Mouse (Mus musculus): ENCODE measurements around the gene Gabbr1. TPM values are rescaled to one million over a fixed set of nuclear protein-coding genes. Genes with fewer than 3 reads are reported as not detected.

Gabbr1 gene
- total RNA-seq, 2 experiments from 2014 or later, result 6.9 to 7.4 TPM

- intact Hi-C loops (cut with DNase I), result no loop called here
Observed at GRCm38 (mm10) chr17:37070121-37070520, 24.4 kb downstream of the Gabbr1 start.

DNA sequence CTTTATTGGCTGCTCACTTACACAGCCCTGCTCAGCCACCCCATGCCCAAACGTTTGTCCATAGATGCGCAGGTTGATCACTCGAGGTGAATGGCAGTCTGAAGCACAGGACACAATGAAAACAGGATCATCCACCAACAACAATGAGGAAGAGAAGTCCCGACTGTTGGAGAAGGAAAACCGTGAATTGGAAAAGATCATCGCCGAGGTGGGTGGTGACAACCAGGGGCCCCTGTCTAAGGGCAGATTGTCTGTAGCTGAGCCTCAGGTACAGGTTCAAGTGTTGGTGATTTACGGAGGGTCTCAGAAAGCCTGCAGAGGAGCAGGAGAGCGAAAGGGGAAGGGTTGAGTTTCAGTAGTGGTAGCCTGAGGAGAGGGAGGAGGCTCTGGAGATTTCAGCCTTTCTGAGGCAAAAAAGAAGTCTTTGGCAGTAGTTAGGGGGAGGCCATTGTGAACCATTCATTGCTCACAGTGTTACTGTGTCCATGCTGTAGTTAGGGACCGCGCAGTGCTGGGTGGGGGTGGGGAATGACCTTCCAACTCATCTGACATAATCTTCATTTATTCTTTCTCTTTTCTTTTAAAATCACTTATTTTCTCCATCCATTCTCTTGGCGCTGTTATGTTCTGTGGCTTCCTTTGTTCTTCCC lies 26.4 kb downstream of the Gabbr1 start:
- no peak for DNase-seq (ENCODE audit: low spot score)
- intact Hi-C loops (cut with DNase I), result no loop called here

More at GRCm38 (mm10) chr17:37070121-37070520, 24.4 kb downstream of the Gabbr1 start:
- DNase-seq (ENCODE audit: low spot score), result no peak

DNA sequence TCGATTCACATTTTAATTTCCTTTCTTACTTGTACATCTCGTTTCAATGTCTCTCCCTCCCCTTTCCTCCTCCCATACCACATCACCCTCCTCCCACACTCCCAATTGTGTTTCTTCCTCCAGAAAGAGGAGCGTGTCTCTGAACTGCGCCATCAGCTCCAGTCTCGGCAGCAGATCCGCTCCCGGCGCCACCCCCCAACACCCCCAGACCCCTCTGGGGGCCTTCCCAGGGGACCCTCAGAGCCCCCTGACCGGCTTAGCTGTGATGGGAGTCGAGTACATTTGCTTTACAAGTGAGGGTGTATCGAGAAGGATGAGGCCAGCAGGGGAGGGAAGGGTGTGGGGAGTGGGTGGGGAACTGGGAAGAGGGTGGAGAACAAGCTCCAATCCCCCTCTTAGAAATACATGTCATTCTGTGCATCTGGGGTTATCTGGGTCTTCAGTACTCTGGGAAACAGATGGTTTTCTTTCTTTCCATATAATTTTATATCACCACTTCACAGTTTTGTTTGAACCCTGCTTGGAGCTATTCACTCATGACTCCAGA lies 27.0 kb downstream of the Gabbr1 start:
- intact Hi-C loops (cut with DNase I), result no loop called here
- no peak for DNase-seq (ENCODE audit: low spot score)

DNA sequence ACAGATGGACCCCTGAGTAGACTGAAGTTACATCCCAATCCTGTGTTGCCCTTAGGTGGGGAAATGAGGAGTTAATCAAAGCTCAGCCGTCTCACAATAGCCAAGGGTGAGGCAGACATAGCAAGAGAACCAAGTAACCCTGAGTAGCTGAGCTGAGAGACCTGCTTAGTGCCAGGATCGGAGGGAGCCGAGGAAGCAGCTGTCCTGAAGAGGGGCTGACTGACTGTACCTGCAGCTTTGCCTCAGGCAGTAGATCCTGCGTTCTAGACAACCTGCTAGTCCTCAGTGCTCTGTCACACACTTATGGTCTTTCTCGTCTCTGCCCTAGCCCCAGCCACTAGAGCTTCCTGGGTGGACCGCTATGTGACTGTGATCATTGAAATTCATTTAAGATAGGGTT lies 29.4 kb downstream of the Gabbr1 start:
- intact Hi-C loops (cut with DNase I), result no loop called here
- no peak for DNase-seq (ENCODE audit: low spot score)

DNA sequence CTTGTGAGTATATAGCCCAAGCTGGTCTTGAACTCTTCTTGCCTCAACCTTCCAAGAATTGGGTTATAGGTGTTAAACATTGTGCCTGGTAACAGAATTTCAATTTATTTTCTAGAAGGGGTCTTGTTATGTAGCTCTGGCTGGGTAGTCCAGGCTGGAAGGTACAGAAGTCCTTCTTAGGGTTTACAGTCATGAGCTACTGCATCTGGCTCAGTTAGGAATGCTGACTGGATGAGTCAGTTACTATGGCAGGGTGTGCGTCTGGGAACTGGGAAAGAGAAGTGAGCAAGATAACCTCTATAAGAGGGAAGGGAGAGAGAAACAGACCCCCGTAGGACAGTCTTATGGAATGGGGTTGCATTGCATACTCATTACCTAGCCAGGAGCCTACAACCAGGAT lies 30.0 kb downstream of the Gabbr1 start:
- intact Hi-C loops (cut with DNase I), result no loop called here
- DNase-seq (ENCODE audit: low spot score), result no peak

GRCm38 (mm10) chr17:37078193-37078592 lies 32.4 kb downstream of the Gabbr1 start:
- intact Hi-C loops (cut with DNase I), result no loop called here
- no peak for DNase-seq (ENCODE audit: low spot score)

DNA sequence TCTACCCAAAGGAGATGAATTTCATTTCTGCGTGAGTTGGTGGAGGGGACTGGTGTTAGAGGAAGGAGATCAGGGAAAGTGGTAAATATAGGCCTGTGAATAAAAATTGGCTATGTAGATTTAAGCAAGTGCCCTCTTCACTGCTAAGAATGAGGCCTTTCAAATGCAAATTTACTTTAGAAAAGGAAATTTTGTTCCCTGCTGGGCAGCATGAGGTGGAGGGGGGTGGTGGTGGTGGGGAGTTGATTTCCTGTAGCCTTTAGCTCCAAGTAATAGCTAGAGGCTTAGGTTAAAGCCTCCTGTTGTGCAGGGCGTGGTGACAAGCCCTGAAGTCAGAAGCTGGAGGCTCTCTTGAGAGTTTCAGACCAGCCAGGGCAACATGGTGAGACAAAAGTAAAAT lies 33.2 kb downstream of the Gabbr1 start:
- no peak for DNase-seq (ENCODE audit: low spot score)
- intact Hi-C loops (cut with DNase I), result no loop called here

- intact Hi-C loops (cut with DNase I), result no loop called here
- DNase-seq (ENCODE audit: low spot score), result no peak
Observed at GRCm38 (mm10) chr17:37080119-37080518, 34.4 kb downstream of the Gabbr1 start.

DNA sequence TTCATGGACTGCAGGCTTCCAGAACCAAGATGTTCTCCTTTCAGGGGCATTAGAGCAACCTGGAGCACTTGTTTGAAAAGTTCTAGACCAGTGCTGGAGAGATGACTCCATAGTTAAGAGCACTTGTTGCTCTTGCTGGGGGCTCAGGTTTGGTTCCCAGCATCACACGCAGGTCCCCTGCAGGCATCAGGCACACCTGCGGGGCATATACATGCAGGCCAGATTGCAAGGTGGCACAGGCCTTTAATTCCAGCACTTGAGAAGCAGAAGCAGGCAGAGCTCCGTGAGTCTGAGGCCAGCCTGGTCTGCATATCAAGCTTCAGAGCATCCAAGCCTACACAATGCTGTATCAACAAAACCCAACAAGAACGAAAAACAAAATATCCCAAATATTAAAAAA lies 35.9 kb downstream of the Gabbr1 start:
- intact Hi-C loops (cut with DNase I), result no loop called here
- no peak for DNase-seq (ENCODE audit: low spot score)

- intact Hi-C loops (cut with DNase I), result loop anchor here (1.0 kb wide), 1 partner anchor 120 kb away; no protein-coding TSS in a partner anchor
- no peak for DNase-seq (ENCODE audit: low spot score)
Observed at GRCm38 (mm10) chr17:37083327-37083726, 37.6 kb downstream of the Gabbr1 start.

DNA sequence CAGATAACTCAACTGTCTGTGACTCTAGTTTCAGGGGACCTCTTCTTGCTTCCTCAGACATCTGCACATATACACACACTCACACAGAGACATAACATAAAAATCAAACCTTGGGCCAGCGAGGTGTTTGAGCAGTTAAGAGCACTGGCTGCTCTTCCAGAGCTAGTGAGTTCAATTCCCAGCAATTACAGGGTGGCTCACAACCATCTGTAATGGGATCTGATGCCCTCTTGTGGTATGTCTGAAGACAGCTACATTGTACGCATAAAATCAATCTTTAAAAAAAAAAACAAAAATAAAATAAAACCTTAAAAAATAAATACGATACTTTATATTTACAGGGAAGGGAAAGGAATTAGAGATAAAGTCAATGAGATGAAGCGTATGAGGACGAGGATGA lies 38.9 kb downstream of the Gabbr1 start:
- DNase-seq (ENCODE audit: low spot score), result no peak
- intact Hi-C loops (cut with DNase I), result no loop called here

DNA sequence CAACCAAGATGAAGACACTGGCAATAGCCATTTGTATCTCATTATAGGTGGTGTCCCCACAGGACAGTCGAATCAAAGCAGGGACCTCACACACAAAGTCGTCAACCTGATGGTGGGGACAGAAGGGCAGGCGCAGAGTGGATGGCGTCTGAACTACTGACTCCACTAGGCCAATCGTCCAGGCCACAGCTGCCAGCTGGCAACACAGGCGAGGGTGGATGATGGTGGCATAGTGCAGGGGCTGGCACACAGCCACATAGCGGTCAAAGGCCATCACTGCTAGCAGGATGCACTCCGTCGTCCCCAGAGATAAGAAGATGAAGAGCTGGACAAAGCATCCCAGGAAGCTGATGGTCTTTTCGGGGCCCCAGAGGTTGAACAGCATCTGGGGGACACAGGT lies 39.8 kb downstream of the Gabbr1 start:
- intact Hi-C loops (cut with DNase I), result no loop called here
- DNase-seq (ENCODE audit: low spot score), result no peak

DNA sequence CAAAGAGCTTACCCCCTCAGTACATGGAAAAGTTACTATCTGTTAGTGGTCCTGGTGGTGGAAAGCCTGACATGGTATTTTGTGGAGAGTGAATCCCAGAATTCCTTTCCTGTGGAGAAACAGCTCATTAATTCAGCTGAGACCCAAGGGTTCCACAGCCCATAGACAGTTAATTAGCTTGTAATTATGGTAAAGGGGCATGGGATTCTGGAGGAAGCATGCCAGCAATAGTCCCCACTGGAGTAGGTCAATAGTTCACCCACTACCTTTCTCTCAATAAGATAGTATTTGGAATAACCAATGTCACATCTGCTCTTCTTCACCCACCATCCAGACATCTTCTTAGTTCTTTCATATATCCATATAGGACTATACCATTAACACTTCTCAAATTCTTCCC lies 42.6 kb downstream of the Gabbr1 start, which contains the start of gene Olfr90:
Olfr90 (minus strand) TSS at position 101 of the 400 bp plus-strand sequence.
- intact Hi-C loops (cut with DNase I), result no loop called here
- DNase-seq (ENCODE audit: low spot score), result no peak

DNA sequence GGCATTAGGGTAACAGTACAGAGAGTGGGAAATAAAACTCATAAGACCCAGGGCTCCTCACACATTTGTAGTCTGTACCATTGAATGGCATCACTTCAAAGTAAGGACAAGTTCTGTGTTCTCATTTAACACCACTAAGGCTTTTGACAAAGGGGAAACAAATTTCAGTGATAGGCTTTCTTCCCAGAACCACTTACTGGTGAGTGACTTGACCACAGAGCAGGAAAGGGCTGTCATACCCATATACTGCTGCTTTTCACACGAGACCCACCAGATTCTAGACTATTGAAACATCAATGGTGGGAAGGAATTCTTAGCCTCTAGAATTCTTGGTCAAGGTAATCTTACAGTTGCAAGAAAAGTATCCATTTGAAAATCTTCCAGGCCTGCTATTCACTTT lies 46.4 kb downstream of the Gabbr1 start:
- DNase-seq (ENCODE audit: low spot score), result no peak
- intact Hi-C loops (cut with DNase I), result no loop called here

DNA sequence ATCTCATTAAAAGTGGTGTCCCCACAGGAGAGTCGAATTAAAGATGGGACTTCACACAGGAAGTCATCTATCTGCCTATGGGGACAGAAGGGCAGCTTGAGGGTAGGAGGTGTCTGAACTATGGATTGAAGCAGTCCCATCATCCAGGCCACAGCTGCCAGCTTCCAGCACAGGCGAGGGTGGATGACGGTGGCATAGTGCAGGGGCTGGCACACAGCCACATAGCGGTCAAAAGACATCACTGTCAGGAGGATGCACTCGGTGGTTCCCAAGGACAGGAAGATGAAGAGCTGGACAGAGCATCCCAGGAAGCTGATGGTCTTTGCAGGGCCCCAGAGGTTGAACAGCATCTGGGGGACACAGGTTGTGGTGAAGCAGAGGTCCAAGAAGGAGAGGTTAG lies 47.5 kb downstream of the Gabbr1 start:
- intact Hi-C loops (cut with DNase I), result no loop called here
- DNase-seq (ENCODE audit: low spot score), result no peak

- intact Hi-C loops (cut with DNase I), result no loop called here
- no peak for DNase-seq (ENCODE audit: low spot score)
Observed at GRCm38 (mm10) chr17:37098178-37098577, 52.4 kb downstream of the Gabbr1 start, which contains the start of gene Olfr91. Gene Olfr91 (minus strand): TSS chr17:37098278.

DNA sequence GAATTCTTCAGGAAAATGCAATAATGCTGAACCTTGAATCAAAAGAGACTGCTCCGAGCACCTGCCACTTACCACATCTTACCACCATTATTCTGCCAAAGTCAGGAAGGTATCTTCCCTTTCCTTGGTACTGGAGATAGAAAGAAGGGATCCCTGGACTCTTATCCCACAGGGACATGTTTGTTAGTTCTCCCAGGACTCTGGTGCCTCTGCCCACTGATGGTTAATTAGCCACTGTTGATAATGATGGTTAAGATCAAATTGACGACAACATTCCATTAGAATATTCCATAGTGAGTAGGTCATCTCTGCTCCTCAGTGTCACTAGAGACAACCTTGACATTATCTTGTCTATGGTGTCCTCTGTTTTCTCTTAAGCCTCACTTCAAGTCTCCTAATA lies 74.2 kb downstream of the Gabbr1 start, which contains the start of gene Olfr92:
Olfr92 (minus strand) TSS at position 101 of the 400 bp plus-strand sequence.
- no peak for DNase-seq (ENCODE audit: low spot score)
- intact Hi-C loops (cut with DNase I), result loop anchor here (1.0 kb wide), 1 partner anchor 21 kb away; no protein-coding TSS in a partner anchor

Other genes with a start within 250 kb of the Gabbr1 start
- gene H2-M10.6, start 233.8 kb upstream of the Gabbr1 start, total RNA-seq (2021), result not detected
- gene Trim26, start 208.8 kb upstream of the Gabbr1 start, total RNA-seq (2021), result 10 to 100 TPM; 19.4 to 20.5 TPM
- gene Trim15, start 178.8 kb upstream of the Gabbr1 start, total RNA-seq (2021), result not detected
- 1 to 10 TPM; 1.2 TPM for gene Trim10, start 176.4 kb upstream of the Gabbr1 start, total RNA-seq (2021)
- not detected for gene Trim40, start 155.8 kb upstream of the Gabbr1 start, total RNA-seq (2021)
- not detected for gene Trim31, start 147.8 kb upstream of the Gabbr1 start, total RNA-seq (2021)
- gene Rnf39, start 103.0 kb upstream of the Gabbr1 start, total RNA-seq (2021), result 1 to 10 TPM in 1 of 2 experiments, under 1 TPM in 1; 0.36 to 1.1 TPM
- gene Ppp1r11, start 94.2 kb upstream of the Gabbr1 start, total RNA-seq (2021), result 10 to 100 TPM; 87.4 to 92.9 TPM
- 10 to 100 TPM; 25.9 to 27.4 TPM for gene Znrd1, start 87.4 kb upstream of the Gabbr1 start, total RNA-seq (2021)
- gene Znrd1as, start 87.4 kb upstream of the Gabbr1 start, total RNA-seq (2021), result 10 to 100 TPM; 11.2 to 14.7 TPM
- under 1 TPM; 0.49 to 0.61 TPM for gene 2410137M14Rik, start 64.7 kb upstream of the Gabbr1 start, total RNA-seq (2021)
- gene H2-M5, start 56.4 kb upstream of the Gabbr1 start, total RNA-seq (2021), result not detected
- gene Zfp57, start 44.8 kb upstream of the Gabbr1 start, total RNA-seq (2021), result 1 to 10 TPM; 1.6 to 2.9 TPM
- not detected for gene Mog, start 22.6 kb upstream of the Gabbr1 start, total RNA-seq (2021)
- not detected for gene Olfr90, start 42.5 kb downstream of the Gabbr1 start, total RNA-seq (2021)
- not detected for gene Olfr91, start 52.3 kb downstream of the Gabbr1 start, total RNA-seq (2021)
- gene Olfr92, start 74.1 kb downstream of the Gabbr1 start, total RNA-seq (2021), result not detected
- gene Olfr93, start 115.5 kb downstream of the Gabbr1 start, total RNA-seq (2021), result not detected
- not detected for gene Ubd, start 147.9 kb downstream of the Gabbr1 start, total RNA-seq (2021)
- gene Olfr94, start 155.0 kb downstream of the Gabbr1 start, total RNA-seq (2021), result not detected
- not detected for gene Olfr95, start 167.2 kb downstream of the Gabbr1 start, total RNA-seq (2021)
- gene Olfr96, start 174.2 kb downstream of the Gabbr1 start, total RNA-seq (2021), result not detected
- gene Olfr97, start 191.4 kb downstream of the Gabbr1 start, total RNA-seq (2021), result not detected
- gene Olfr98, start 217.8 kb downstream of the Gabbr1 start, total RNA-seq (2021), result not detected
- 1 to 10 TPM; 3.0 to 3.2 TPM for gene H2-M3, start 224.3 kb downstream of the Gabbr1 start, total RNA-seq (2021)
- gene Olfr99, start 237.5 kb downstream of the Gabbr1 start, total RNA-seq (2021), result not detected

Measured in heart, postnatal 25 days (tissue).